Mouse (Mus musculus) embryonic facial prominence, embryonic 15.5 days (tissue): Measurements from ENCODE around the gene Nek9. TPM values are rescaled to one million over a fixed set of nuclear protein-coding genes. Genes with fewer than 3 reads are reported as not detected.
A peak's percentile ranks its signal among the peaks of the same experiment; 100 is the strongest.

Experiments
- ATAC-seq: fragments of 200-750 bp; cut with Nextera tagmentation; 2 replicates; pipeline ENCODE4 v1.8.0; 2017; ENCODE audit warnings: low read depth, moderate TSS enrichment; ENCODE audit not compliant: insufficient number of reproducible peaks, low FRiP score, low TSS enrichment
- H3K27ac ChIP-seq: fragments of 300-500 bp; sonication (generic); replicated peaks from 2 replicates; pipeline ENCODE4 v1.5.1; 2015; ENCODE audit warnings: mild to moderate bottlenecking, inconsistent platforms
- H3K27me3 ChIP-seq: fragments of 300-500 bp; sonication (generic); 2 replicates; pipeline ENCODE4 v1.6.1; 2015; ENCODE audit warnings: inconsistent platforms
- H3K36me3 ChIP-seq: fragments of 300-500 bp; sonication (generic); 2 replicates; pipeline ENCODE4 v1.6.1; 2015; ENCODE audit warnings: mild to moderate bottlenecking, inconsistent platforms
- H3K4me1 ChIP-seq: fragments of 300-500 bp; sonication (generic); 2 replicates; pipeline ENCODE4 v1.6.1; 2015; ENCODE audit warnings: inconsistent platforms
- H3K4me2 ChIP-seq: fragments of 300-500 bp; sonication (generic); replicated peaks from 2 replicates; pipeline ENCODE4 v1.6.1; 2015; ENCODE audit warnings: mild to moderate bottlenecking, inconsistent platforms
- H3K4me3 ChIP-seq: fragments of 300-500 bp; sonication (generic); replicated peaks from 2 replicates; pipeline ENCODE4 v1.5.1; 2015; ENCODE audit warnings: mild to moderate bottlenecking, inconsistent platforms
- H3K9ac ChIP-seq: fragments of 300-500 bp; sonication (generic); 2 replicates; pipeline ENCODE4 v1.6.1; 2015; ENCODE audit warnings: inconsistent platforms
- H3K9me3 ChIP-seq: fragments of 300-500 bp; sonication (generic); replicated peaks from 2 replicates; pipeline ENCODE4 v1.6.1; 2016; ENCODE audit warnings: inconsistent platforms
- WGBS: fragments of 180-500 bp; shearing (Covaris S2); methylation state at CpG from one replicate; pipeline ENCODE4 v1.1.7; 2015; 5-methylcytosine and 5-hydroxymethylcytosine counted together
- polyA plus RNA-seq: library from polyadenylated mRNA; unstranded; fragments of >200 nt; fragmentation: Nextera tagmentation; extraction: Ambion mirVana; gene quantifications from 2 replicates; pipeline ENCODE4 v1.2.1, GENCODE M21; 2015

The Nek9 gene
- polyA plus RNA-seq, 1 experiment from 2014 or later = 23.9 TPM

DNA sequence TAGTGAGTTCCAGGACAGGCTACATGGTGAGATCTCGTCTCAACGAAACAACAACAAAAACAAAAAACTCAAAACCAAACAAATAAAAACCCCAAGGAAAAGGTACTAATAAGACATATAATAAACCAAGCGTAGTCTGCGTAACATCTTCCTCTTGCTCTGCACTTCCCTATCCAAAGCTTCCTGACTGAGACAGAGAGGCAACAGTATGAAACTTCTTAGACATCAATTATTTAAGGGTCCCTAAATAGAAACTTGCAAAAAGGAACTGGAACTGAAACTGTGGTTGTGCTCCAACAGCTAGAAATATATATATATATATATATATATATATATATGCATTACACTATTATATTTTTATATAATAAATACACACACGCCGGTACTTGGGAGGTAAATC, 6.4 kb upstream of the Nek9 start:
- no peak overlapping the region for H3K9ac ChIP-seq
- ATAC-seq = no peak
- H3K36me3 ChIP-seq = peaks cover 36% of the 10 kb centered on the region

DNA sequence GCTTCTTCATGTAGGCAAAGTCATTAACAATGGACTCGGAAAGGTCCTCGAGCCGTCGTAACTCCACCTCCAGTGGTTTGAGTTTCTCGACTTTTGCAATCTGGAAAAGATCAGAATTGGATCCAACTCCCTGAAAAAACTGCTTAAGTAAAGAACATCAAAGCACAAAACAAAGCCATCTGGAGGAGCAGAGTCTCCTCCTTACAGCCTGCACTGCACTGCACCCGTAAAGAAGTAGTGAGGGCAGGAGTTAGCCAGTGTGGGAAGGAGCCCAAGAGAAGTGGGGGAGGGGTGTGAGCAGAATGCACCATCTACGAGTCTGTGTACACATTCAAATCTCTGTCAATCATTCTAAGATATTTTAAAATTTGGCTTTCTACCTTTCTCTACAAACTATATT, 5.1 kb upstream of the Nek9 start:
- H3K27ac ChIP-seq = 0 out of 2 replicates have a peak overlapping the region, but pooled peaks have one; percentile 7
- no peak for ATAC-seq
- H3K36me3 ChIP-seq = peaks cover 32% of the 10 kb centered on the region
- no peaks in the 10 kb centered on the region for H3K9me3 ChIP-seq
- no peak overlapping the region for H3K4me3 ChIP-seq
- WGBS = 35% methylated on average over 7 of the region's 7 CpGs
- no peak overlapping the region for H3K4me2 ChIP-seq
- H3K27me3 ChIP-seq = no peaks in the 10 kb centered on the region
- H3K4me1 ChIP-seq = peaks cover 14% of the 10 kb centered on the region
- no peak overlapping the region for H3K9ac ChIP-seq

More for the DNA sequence above, 6.4 kb upstream of the Nek9 start:
- 87% methylated on average over 6 of the region's 6 CpGs for WGBS
- peaks cover 10% of the 10 kb centered on the region for H3K4me1 ChIP-seq
- no peaks in the 10 kb centered on the region for H3K9me3 ChIP-seq
- no peak overlapping the region for H3K4me2 ChIP-seq
- H3K27me3 ChIP-seq = no peaks in the 10 kb centered on the region
- H3K4me3 ChIP-seq = no peak overlapping the region
- H3K27ac ChIP-seq = no peak overlapping the region

- H3K27ac ChIP-seq = no peak overlapping the region
- ATAC-seq = no peak
- no peak overlapping the region for H3K4me2 ChIP-seq
- no peaks in the 10 kb centered on the region for H3K9me3 ChIP-seq
- H3K9ac ChIP-seq = no peak overlapping the region
- 72% methylated on average over 4 of the region's 4 CpGs for WGBS
- H3K4me1 ChIP-seq = peaks cover 22% of the 10 kb centered on the region
- H3K4me3 ChIP-seq = no peak overlapping the region
- H3K27me3 ChIP-seq = no peaks in the 10 kb centered on the region
- peaks cover 17% of the 10 kb centered on the region for H3K36me3 ChIP-seq
Measured at GRCm38 (mm10) chr12:85342310-85342709, 3.1 kb upstream of the Nek9 start.

DNA sequence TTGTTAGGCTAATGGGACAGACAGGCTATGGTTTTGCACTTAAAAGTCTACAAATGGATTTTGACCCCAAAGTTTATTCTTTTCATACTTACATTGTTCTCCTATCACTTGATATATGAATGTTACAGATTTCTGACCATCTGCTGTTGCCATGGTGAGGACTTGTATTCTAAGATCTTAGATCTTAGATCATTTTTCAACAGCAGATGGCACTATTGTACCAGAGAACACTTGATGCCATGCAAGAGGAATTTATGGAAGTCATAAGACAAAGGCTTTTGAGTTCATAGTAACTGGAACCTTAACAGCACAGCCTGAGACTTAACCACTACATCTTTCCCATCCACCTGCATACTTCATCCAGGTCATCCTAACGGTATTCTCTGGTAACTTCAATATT, 2.0 kb upstream of the Nek9 start:
- no peak for ATAC-seq
- H3K36me3 ChIP-seq = peaks cover 19% of the 10 kb centered on the region
- H3K27ac ChIP-seq = no peak overlapping the region
- H3K4me3 ChIP-seq = no peak overlapping the region
- WGBS = 40% methylated on average over 1 of the region's 1 CpGs
- no peak overlapping the region for H3K9ac ChIP-seq
- H3K27me3 ChIP-seq = no peaks in the 10 kb centered on the region
- H3K4me2 ChIP-seq = no peak overlapping the region
- no peaks in the 10 kb centered on the region for H3K9me3 ChIP-seq
- H3K4me1 ChIP-seq = peaks cover 23% of the 10 kb centered on the region

DNA sequence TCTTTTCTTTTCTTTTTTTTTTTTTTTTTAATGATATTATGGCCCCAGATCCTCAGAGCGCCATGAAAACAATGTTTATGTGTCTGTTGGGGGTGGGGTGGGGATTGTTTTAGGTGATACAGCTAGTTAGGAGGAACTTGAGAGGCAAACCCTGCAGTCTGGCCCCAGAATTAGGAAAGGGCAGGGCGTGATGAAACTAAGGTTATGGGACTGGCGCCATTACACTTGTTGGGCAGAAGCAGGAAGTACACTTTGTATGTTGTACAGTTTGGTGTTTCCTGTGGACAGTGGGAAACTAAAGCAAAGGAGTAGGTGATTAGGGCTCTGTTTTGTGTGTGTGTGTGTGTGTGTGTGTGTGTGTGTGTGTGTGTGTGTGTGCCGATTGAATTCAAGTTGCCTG, 785 bp upstream of the Nek9 start:
- H3K9me3 ChIP-seq = no peaks in the 10 kb centered on the region
- no peaks in the 10 kb centered on the region for H3K27me3 ChIP-seq
- 39% methylated on average over 4 of the region's 4 CpGs for WGBS
- ATAC-seq = no peak
- H3K27ac ChIP-seq = no peak overlapping the region; the same call in 1 of the 2 replicates
- H3K4me3 ChIP-seq = peak overlapping the region; percentile 89
- H3K4me1 ChIP-seq = peaks cover 21% of the 10 kb centered on the region
- H3K36me3 ChIP-seq = peaks cover 26% of the 10 kb centered on the region
- H3K9ac ChIP-seq = no peak overlapping the region
- peak overlapping the region; percentile 60 for H3K4me2 ChIP-seq

GRCm38 (mm10) chr12:85338815-85339214, 347 bp downstream of the Nek9 start:
- peak overlapping the region; percentile 60 for H3K4me2 ChIP-seq
- H3K9ac ChIP-seq = peak overlapping the region; percentile 98
- H3K9me3 ChIP-seq = no peaks in the 10 kb centered on the region
- peaks cover 34% of the 10 kb centered on the region for H3K36me3 ChIP-seq
- H3K4me3 ChIP-seq = peak overlapping the region; percentile 89
- peaks cover 14% of the 10 kb centered on the region for H3K4me1 ChIP-seq
- no peaks in the 10 kb centered on the region for H3K27me3 ChIP-seq
- WGBS = under 1% methylated on average over 40 of the region's 42 CpGs
- H3K27ac ChIP-seq = peak overlapping the region; percentile 85
- ATAC-seq = peak; percentile 72

DNA sequence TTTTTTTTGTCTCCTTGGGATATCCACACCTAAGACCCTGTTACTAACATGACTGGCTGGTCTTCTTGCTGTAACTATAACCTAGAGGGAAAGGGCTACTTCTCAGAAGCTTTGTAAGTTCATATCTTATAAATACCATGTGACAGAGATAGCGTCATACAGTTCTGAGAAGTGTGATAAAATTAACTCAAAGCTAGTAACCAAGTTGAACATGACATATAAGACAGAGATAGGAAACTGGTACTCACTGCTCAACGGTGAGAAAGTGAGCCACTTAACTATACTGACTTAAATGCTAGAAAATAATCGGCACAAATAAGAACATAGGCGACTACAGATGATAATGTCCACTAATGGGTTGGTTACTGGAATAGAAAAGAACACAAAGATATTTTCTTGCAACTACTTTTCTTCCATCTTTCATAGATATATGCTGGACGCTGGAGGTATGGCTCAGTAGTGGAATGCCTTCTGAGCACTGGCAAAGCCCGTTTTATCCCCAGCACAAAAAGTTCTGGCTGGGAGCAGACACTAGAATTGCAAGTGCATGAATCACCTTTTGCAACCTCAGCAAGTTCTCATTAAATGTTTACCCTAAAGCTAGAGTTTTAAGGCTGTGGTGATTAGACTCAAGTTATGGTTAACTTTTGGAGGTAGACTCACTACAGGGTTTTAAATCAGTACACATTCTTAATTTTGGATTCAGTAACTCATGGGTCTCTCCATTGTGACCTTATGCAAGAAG, 1.4 kb downstream of the Nek9 start:
- H3K4me2 ChIP-seq = peak overlapping the region; percentile 60
- no peak overlapping the region for H3K27ac ChIP-seq
- H3K36me3 ChIP-seq = peaks cover 38% of the 10 kb centered on the region
- ATAC-seq = no peak
- H3K4me3 ChIP-seq = peak overlapping the region; percentile 89
- no peak overlapping the region for H3K9ac ChIP-seq
- WGBS = 80% methylated on average over 6 of the region's 6 CpGs
- H3K4me1 ChIP-seq = peaks cover 14% of the 10 kb centered on the region
- no peaks in the 10 kb centered on the region for H3K9me3 ChIP-seq
- H3K27me3 ChIP-seq = no peaks in the 10 kb centered on the region

DNA sequence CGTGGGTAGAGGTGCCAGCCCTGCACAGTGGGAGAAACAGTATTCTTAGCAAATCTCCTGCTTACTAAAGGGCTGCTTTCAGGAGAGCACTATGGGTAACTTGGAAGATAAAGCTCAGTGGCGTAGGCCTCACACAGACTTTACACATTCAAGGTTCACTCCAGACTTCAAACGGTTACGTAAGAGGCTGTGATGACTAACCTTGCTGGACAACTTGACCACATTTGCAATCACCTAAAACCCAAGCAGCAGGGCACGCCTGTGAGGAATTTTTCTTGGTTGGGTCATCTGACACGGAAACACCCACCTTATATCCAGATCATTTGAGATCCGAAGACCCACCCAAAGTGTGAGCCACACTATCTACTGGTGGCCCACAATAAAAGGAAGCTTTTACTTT, 9.0 kb downstream of the Nek9 start:
- Histone ChIP-seq H3K4me2 (no peak overlapping the region), H3K27me3 (no peaks in the 10 kb centered on the region), H3K27ac (no peak overlapping the region), H3K36me3 (peaks cover 79% of the 10 kb centered on the region), H3K4me3 (no peak overlapping the region), H3K4me1 (no peaks in the 10 kb centered on the region), H3K9me3 (no peaks in the 10 kb centered on the region), H3K9ac (no peak overlapping the region)
- no peak for ATAC-seq
- 88% methylated on average over 7 of the region's 7 CpGs for WGBS

GRCm38 (mm10) chr12:85308651-85309050, 30.5 kb downstream of the Nek9 start:
- H3K27me3 ChIP-seq = no peaks in the 10 kb centered on the region
- H3K9me3 ChIP-seq = no peaks in the 10 kb centered on the region
- peaks cover 92% of the 10 kb centered on the region for H3K36me3 ChIP-seq
- no peak overlapping the region for H3K4me2 ChIP-seq
- H3K4me1 ChIP-seq = peaks cover 6% of the 10 kb centered on the region
- ATAC-seq = no peak
- no peak overlapping the region for H3K4me3 ChIP-seq
- no peak overlapping the region for H3K9ac ChIP-seq
- WGBS = 79% methylated on average over 3 of the region's 3 CpGs
- H3K27ac ChIP-seq = no peak overlapping the region

GRCm38 (mm10) chr12:85305247-85305892, 33.8 kb downstream of the Nek9 start:
- H3K27me3 ChIP-seq = no peaks in the 10 kb centered on the region
- no peaks in the 10 kb centered on the region for H3K9me3 ChIP-seq
- ATAC-seq = 0 out of 2 replicates have a peak, but pooled peaks have one; percentile 24
- peaks cover 6% of the 10 kb centered on the region for H3K4me1 ChIP-seq
- no peak overlapping the region for H3K4me3 ChIP-seq
- H3K27ac ChIP-seq = peak overlapping the region; percentile 48; the same call in 1 of the 2 replicates
- H3K36me3 ChIP-seq = peaks cover 91% of the 10 kb centered on the region
- H3K4me2 ChIP-seq = no peak overlapping the region
- WGBS = 47% methylated on average over 16 of the region's 16 CpGs
- no peak overlapping the region for H3K9ac ChIP-seq

DNA sequence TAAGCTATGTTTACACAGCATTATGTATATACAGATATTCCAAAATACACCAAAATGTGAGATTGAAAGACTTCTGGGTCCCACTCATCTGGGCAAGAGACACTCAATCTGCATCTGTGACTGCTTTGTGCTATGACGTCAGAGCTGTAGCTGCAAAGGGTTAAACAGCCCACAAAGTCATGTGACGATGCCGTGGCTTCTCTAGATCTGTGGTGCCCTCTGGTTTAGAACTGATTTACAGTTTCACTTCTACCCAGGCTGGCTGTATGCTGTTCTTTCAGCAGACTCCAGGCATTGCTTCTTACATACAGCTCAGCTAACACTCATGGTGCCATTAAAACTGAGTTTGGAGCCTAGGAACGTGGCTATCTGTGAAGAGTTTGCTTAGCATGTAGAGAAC, 34.4 kb downstream of the Nek9 start:
- WGBS = 55% methylated on average over 4 of the region's 4 CpGs
- peaks cover 91% of the 10 kb centered on the region for H3K36me3 ChIP-seq
- H3K4me2 ChIP-seq = no peak overlapping the region
- H3K9me3 ChIP-seq = no peaks in the 10 kb centered on the region
- no peaks in the 10 kb centered on the region for H3K27me3 ChIP-seq
- no peak overlapping the region for H3K4me3 ChIP-seq
- H3K4me1 ChIP-seq = peaks cover 6% of the 10 kb centered on the region
- no peak overlapping the region for H3K9ac ChIP-seq
- no peak for ATAC-seq
- H3K27ac ChIP-seq = no peak overlapping the region
